Mouse (Mus musculus) erythroblast, embryonic 14.5 days (primary cell): ENCODE measurements around the gene Iqcd. TPM values are rescaled to one million over a fixed set of nuclear protein-coding genes. Genes with fewer than 3 reads are reported as not detected.

ENCODE experiments used
- H3K27me3 ChIP-seq: 2 replicates; pipeline ENCODE4 v1.6.1; 2012; ENCODE audit warnings: inconsistent platforms; ENCODE audit not compliant: control insufficient read depth
- H3K36me3 ChIP-seq: 2 replicates; pipeline ENCODE4 v1.6.1; 2012; ENCODE audit warnings: mild to moderate bottlenecking, inconsistent platforms; ENCODE audit not compliant: control insufficient read depth
- H3K4me1 ChIP-seq: 2 replicates; pipeline ENCODE4 v1.6.1; 2012; ENCODE audit warnings: inconsistent platforms; ENCODE audit not compliant: control insufficient read depth
- H3K4me3 ChIP-seq: replicated peaks from 2 replicates; pipeline ENCODE3; 2012; ENCODE audit warnings: moderate library complexity, mild to moderate bottlenecking, inconsistent platforms
- H3K9me3 ChIP-seq: 2 replicates; pipeline ENCODE4 v1.6.1; 2012; ENCODE audit warnings: low read length, inconsistent platforms, mixed read lengths; ENCODE audit not compliant: control insufficient read depth
- GATA1 ChIP-seq: IDR thresholded peaks from 2 replicates; pipeline ENCODE4 v1.6.1; 2012; ENCODE audit warnings: low read length, inconsistent platforms, mixed read lengths
- TAL1 ChIP-seq: IDR thresholded peaks from 3 replicates; pipeline ENCODE4 v1.6.1; 2012; ENCODE audit warnings: low read length, inconsistent platforms, mixed read lengths
- polyA plus RNA-seq: library from polyadenylated mRNA; stranded (reverse); fragments of >175 nt; gene quantifications from 2 replicates; pipeline ENCODE4 v1.2.3, GENCODE M21; 2012

Gene Iqcd
- polyA plus RNA-seq, 1 experiment: 1.3 TPM

GRCm38 (mm10) chr5:120619201-120619600 is 30.4 kb downstream of the Iqcd start:
- H3K36me3 ChIP-seq: peaks cover 91% of the 10 kb centered on the region

GRCm38 (mm10) chr5:120620375-120621077 is 31.7 kb downstream of the Iqcd start:
- H3K36me3 ChIP-seq: peaks cover 98% of the 10 kb centered on the region
- H3K4me3 ChIP-seq: no peak overlapping the region
- H3K27me3 ChIP-seq: no peaks in the 10 kb centered on the region
- TF ChIP-seq GATA1: no peak
- TF ChIP-seq TAL1: no peak
- H3K4me1 ChIP-seq: peaks cover 4% of the 10 kb centered on the region
- H3K9me3 ChIP-seq: peaks cover 7% of the 10 kb centered on the region

More at GRCm38 (mm10) chr5:120619201-120619600, 30.4 kb downstream of the Iqcd start:
- Histone ChIP-seq H3K27me3 (no peaks in the 10 kb centered on the region), H3K9me3 (peaks cover 7% of the 10 kb centered on the region), H3K4me1 (peaks cover 8% of the 10 kb centered on the region), H3K4me3 (no peak overlapping the region)
- TF ChIP-seq GATA1 (no peak), TAL1 (no peak)

- Histone ChIP-seq H3K27me3 (no peaks in the 10 kb centered on the region), H3K4me1 (peaks cover 4% of the 10 kb centered on the region), H3K4me3 (no peak overlapping the region)
Observed at GRCm38 (mm10) chr5:120621078-120621765, 32.4 kb downstream of the Iqcd start.

GRCm38 (mm10) chr5:120621846-120622197 is 33.0 kb downstream of the Iqcd start:
- Histone ChIP-seq H3K27me3 (no peaks in the 10 kb centered on the region), H3K36me3 (peaks cover 99% of the 10 kb centered on the region), H3K4me1 (peaks cover 3% of the 10 kb centered on the region), H3K4me3 (no peak overlapping the region), H3K9me3 (no peaks in the 10 kb centered on the region)
- TF ChIP-seq TAL1 (no peak), GATA1 (no peak)

More at GRCm38 (mm10) chr5:120621078-120621765, 32.4 kb downstream of the Iqcd start:
- TF ChIP-seq TAL1: no peak
- TF ChIP-seq GATA1: no peak
- Histone ChIP-seq H3K36me3 (peaks cover 99% of the 10 kb centered on the region), H3K9me3 (peaks cover under 1% of the 10 kb centered on the region)

- H3K4me1 ChIP-seq: no peaks in the 10 kb centered on the region; the same call in 1 of the 2 replicates
- no peaks in the 10 kb centered on the region for H3K27me3 ChIP-seq
- TF ChIP-seq TAL1 (no peak), GATA1 (no peak)
- H3K4me3 ChIP-seq: no peak overlapping the region
- H3K36me3 ChIP-seq: peaks cover 99% of the 10 kb centered on the region
- H3K9me3 ChIP-seq: no peaks in the 10 kb centered on the region
Observed at GRCm38 (mm10) chr5:120622198-120622851, 33.5 kb downstream of the Iqcd start.

- H3K9me3 ChIP-seq: no peaks in the 10 kb centered on the region
- peaks cover 89% of the 10 kb centered on the region for H3K36me3 ChIP-seq
- H3K4me3 ChIP-seq: no peak overlapping the region
- TF ChIP-seq GATA1 (no peak), TAL1 (no peak)
- peaks cover 8% of the 10 kb centered on the region for H3K4me1 ChIP-seq
- peaks cover 2% of the 10 kb centered on the region for H3K27me3 ChIP-seq
Observed at GRCm38 (mm10) chr5:120624427-120624826, 35.6 kb downstream of the Iqcd start.

- H3K27me3 ChIP-seq: peaks cover 21% of the 10 kb centered on the region
- H3K9me3 ChIP-seq: peaks cover 3% of the 10 kb centered on the region
- H3K36me3 ChIP-seq: peaks cover 69% of the 10 kb centered on the region
- no peak for TF ChIP-seq TAL1
- no peak for TF ChIP-seq GATA1
- H3K4me1 ChIP-seq: peaks cover 8% of the 10 kb centered on the region
- no peak overlapping the region for H3K4me3 ChIP-seq
Observed at GRCm38 (mm10) chr5:120626399-120626798, 37.6 kb downstream of the Iqcd start.

GRCm38 (mm10) chr5:120627515-120628300 is 38.9 kb downstream of the Iqcd start:
- H3K9me3 ChIP-seq: peaks cover 11% of the 10 kb centered on the region
- TF ChIP-seq TAL1 (no peak), GATA1 (no peak)
- H3K4me1 ChIP-seq: peaks cover 8% of the 10 kb centered on the region
- no peak overlapping the region for H3K4me3 ChIP-seq
- H3K27me3 ChIP-seq: peaks cover 31% of the 10 kb centered on the region
- H3K36me3 ChIP-seq: peaks cover 56% of the 10 kb centered on the region

GRCm38 (mm10) chr5:120628624-120629023 is 39.8 kb downstream of the Iqcd start:
- Histone ChIP-seq H3K27me3 (peaks cover 31% of the 10 kb centered on the region), H3K4me3 (no peak overlapping the region), H3K36me3 (peaks cover 47% of the 10 kb centered on the region), H3K9me3 (peaks cover 11% of the 10 kb centered on the region), H3K4me1 (peaks cover 8% of the 10 kb centered on the region)
- TF ChIP-seq TAL1: no peak
- TF ChIP-seq GATA1: no peak
